Mouse (Mus musculus) hindbrain, postnatal 0 days (tissue): ENCODE measurements at regions not wholly inside any gene's neighbourhood (a gene's known extent, or its start where the extent isn't known, plus 50 kb on each side); places are given as distances from the start of the nearest gene placed in this dataset.
A peak's percentile ranks its signal among the peaks of the same experiment; 100 is the strongest.

Experiments used
- ATAC-seq: fragments of 200-750 bp; cut with Nextera tagmentation; 2 replicates; pipeline ENCODE4 v1.8.0; 2017; ENCODE audit warnings: mild to moderate bottlenecking, moderate TSS enrichment, moderate library complexity
- DNase-seq: peaks from one replicate; pipeline ENCODE4 v3.0.0-alpha.2; 2015; ENCODE audit warnings: low spot score
- H3K27ac ChIP-seq: fragments of 300-500 bp; sonication (generic); 2 replicates; pipeline ENCODE4 v1.5.1; 2014; ENCODE audit warnings: mild to moderate bottlenecking
- H3K27me3 ChIP-seq: fragments of 300-500 bp; sonication (generic); 2 replicates; pipeline ENCODE4 v1.6.1; 2014; ENCODE audit warnings: low read length, mixed read lengths; ENCODE audit not compliant: insufficient read depth
- H3K36me3 ChIP-seq: fragments of 300-500 bp; sonication (generic); 2 replicates; pipeline ENCODE4 v1.6.1; 2014; ENCODE audit warnings: low read length, mixed read lengths; ENCODE audit not compliant: insufficient read depth
- H3K4me1 ChIP-seq: fragments of 300-500 bp; sonication (generic); 2 replicates; pipeline ENCODE4 v1.6.1; 2014; ENCODE audit warnings: antibody characterized with exemption, low read length, mixed read lengths; ENCODE audit not compliant: insufficient read depth
- H3K4me2 ChIP-seq: fragments of 300-500 bp; sonication (generic); 2 replicates; pipeline ENCODE4 v1.6.1; 2014; ENCODE audit warnings: low read depth, mild to moderate bottlenecking, low read length, moderate library complexity, mixed read lengths
- H3K4me3 ChIP-seq: fragments of 300-500 bp; sonication (generic); 2 replicates; pipeline ENCODE4 v1.5.1; 2014; ENCODE audit warnings: low read length
- H3K9ac ChIP-seq: fragments of 300-500 bp; sonication (generic); replicated peaks from 2 replicates; pipeline ENCODE4 v1.6.1; 2014; ENCODE audit warnings: mild to moderate bottlenecking, low read length, moderate library complexity, mixed read lengths
- H3K9me3 ChIP-seq: fragments of 300-500 bp; sonication (generic); 2 replicates; pipeline ENCODE4 v1.6.1; 2016; ENCODE audit warnings: low read length, mixed read lengths
- CTCF ChIP-seq: IDR thresholded peaks from 2 replicates; pipeline ENCODE4 v1.5.1; 2016; ENCODE audit warnings: antibody characterized with exemption, control low read depth, low read depth
- WGBS: fragments of 180-500 bp; shearing (Covaris S2); extraction: QIAGEN DNeasy Blood & Tissue Kit; methylation state at CpG from one replicate; pipeline ENCODE4 v1.1.7; 2014; 5-methylcytosine and 5-hydroxymethylcytosine counted together

GRCm38 (mm10) chr13:59908786-59909185 lies 85.8 kb upstream of the Tut7 start:
- H3K4me2 ChIP-seq: no peak overlapping the region
- no peaks in the 10 kb centered on the region for H3K9me3 ChIP-seq
- H3K27ac ChIP-seq: no peak overlapping the region
- 88% methylated on average over 4 of the region's 4 CpGs for WGBS
- H3K4me3 ChIP-seq: no peak overlapping the region
- H3K9ac ChIP-seq: no peak overlapping the region
- no peak for TF ChIP-seq CTCF
- DNase-seq (no peak), ATAC-seq (no peak)
- no peaks in the 10 kb centered on the region for H3K36me3 ChIP-seq
- peaks cover 7% of the 10 kb centered on the region for H3K4me1 ChIP-seq
- no peaks in the 10 kb centered on the region for H3K27me3 ChIP-seq

DNA sequence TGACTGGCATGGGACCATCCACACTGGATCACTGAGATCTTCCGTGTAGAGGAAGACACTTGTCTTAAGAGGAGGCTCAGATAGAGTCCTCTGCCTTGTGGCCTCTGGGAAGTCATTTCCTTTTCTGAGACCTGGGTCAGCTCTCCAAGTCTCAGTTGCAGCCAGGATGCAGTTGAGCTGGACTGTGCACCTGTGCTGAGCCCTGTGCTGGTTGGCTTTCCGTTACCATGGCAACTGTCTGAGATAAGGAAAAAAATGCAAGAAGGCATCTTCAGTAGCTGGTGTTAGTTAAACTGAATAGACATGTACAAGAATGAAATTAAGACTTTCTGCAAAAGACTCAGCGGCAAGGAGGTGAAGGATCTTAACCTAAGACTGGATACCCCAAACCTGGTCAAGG lies 82.5 kb upstream of the Tut7 start:
- peak; percentile 67 for DNase-seq
- Histone ChIP-seq H3K4me2 (no peak overlapping the region), H3K4me1 (peaks cover 2% of the 10 kb centered on the region), H3K9me3 (no peaks in the 10 kb centered on the region), H3K27me3 (no peaks in the 10 kb centered on the region), H3K4me3 (no peak overlapping the region), H3K9ac (no peak overlapping the region), H3K27ac (no peak overlapping the region), H3K36me3 (no peaks in the 10 kb centered on the region)
- peak; percentile 74 for ATAC-seq
- WGBS: 57% methylated on average over 3 of the region's 3 CpGs
- TF ChIP-seq CTCF: no peak

DNA sequence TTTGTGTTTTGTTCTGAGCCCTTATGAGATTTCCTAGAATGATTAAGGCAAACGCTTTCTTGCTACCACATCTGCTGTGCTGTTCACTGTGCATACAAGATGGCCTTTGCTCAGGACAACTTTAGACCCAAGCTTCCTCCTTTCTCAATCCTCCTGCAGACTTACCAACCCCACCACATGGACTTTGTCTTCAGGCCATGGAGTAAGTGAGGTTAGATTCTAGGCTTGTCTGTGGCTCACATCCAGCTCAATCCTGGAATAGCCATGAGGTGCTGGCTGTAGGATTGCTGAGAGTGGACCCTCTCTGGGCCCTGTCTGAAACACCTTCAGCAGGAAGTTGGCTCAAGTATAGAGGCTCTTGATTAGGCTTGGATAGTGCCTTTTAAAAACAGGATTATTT lies 81.5 kb upstream of the Tut7 start:
- Histone ChIP-seq H3K27ac (no peak overlapping the region), H3K4me1 (no peaks in the 10 kb centered on the region; the same call in 1 of the 2 replicates), H3K9me3 (no peaks in the 10 kb centered on the region), H3K36me3 (no peaks in the 10 kb centered on the region), H3K4me3 (no peak overlapping the region), H3K27me3 (no peaks in the 10 kb centered on the region), H3K9ac (no peak overlapping the region), H3K4me2 (no peak overlapping the region)
- ATAC-seq: no peak
- TF ChIP-seq CTCF: no peak
- WGBS: 84% methylated on average over 1 of the region's 1 CpGs
- DNase-seq: no peak

GRCm38 (mm10) chr13:59899521-59899920 lies 76.6 kb upstream of the Tut7 start:
- no peaks in the 10 kb centered on the region for H3K9me3 ChIP-seq
- no peak overlapping the region for H3K27ac ChIP-seq
- H3K4me2 ChIP-seq: no peak overlapping the region
- ATAC-seq (no peak), DNase-seq (no peak)
- no peaks in the 10 kb centered on the region for H3K36me3 ChIP-seq
- H3K9ac ChIP-seq: no peak overlapping the region
- no peaks in the 10 kb centered on the region for H3K27me3 ChIP-seq
- no peaks in the 10 kb centered on the region for H3K4me1 ChIP-seq
- no peak for TF ChIP-seq CTCF
- no peak overlapping the region for H3K4me3 ChIP-seq
- WGBS: 68% methylated on average over 7 of the region's 7 CpGs

GRCm38 (mm10) chr13:59895754-59896153 lies 72.8 kb upstream of the Tut7 start:
- no peak for DNase-seq
- no peak overlapping the region for H3K4me3 ChIP-seq
- H3K4me2 ChIP-seq: no peak overlapping the region
- ATAC-seq: no peak
- H3K36me3 ChIP-seq: no peaks in the 10 kb centered on the region
- no peaks in the 10 kb centered on the region for H3K4me1 ChIP-seq
- 86% methylated on average over 2 of the region's 2 CpGs for WGBS
- no peak overlapping the region for H3K9ac ChIP-seq
- no peak overlapping the region for H3K27ac ChIP-seq
- H3K9me3 ChIP-seq: no peaks in the 10 kb centered on the region
- no peaks in the 10 kb centered on the region for H3K27me3 ChIP-seq
- no peak for TF ChIP-seq CTCF

GRCm38 (mm10) chr13:59894094-59894493 lies 71.1 kb upstream of the Tut7 start:
- ATAC-seq (no peak), DNase-seq (no peak)
- no peak overlapping the region for H3K4me2 ChIP-seq
- WGBS: 52% methylated on average over 5 of the region's 5 CpGs
- no peak overlapping the region for H3K27ac ChIP-seq
- no peaks in the 10 kb centered on the region for H3K9me3 ChIP-seq
- H3K36me3 ChIP-seq: no peaks in the 10 kb centered on the region
- H3K27me3 ChIP-seq: no peaks in the 10 kb centered on the region
- no peak for TF ChIP-seq CTCF
- no peak overlapping the region for H3K4me3 ChIP-seq
- peaks cover 7% of the 10 kb centered on the region; the same call in 1 of the 2 replicates for H3K4me1 ChIP-seq
- no peak overlapping the region for H3K9ac ChIP-seq

GRCm38 (mm10) chr13:59892961-59893360 lies 70.0 kb upstream of the Tut7 start:
- peak; percentile 15; the same call in 1 of the 2 replicates for TF ChIP-seq CTCF
- H3K9me3 ChIP-seq: no peaks in the 10 kb centered on the region
- no peaks in the 10 kb centered on the region for H3K36me3 ChIP-seq
- 61% methylated on average over 8 of the region's 8 CpGs for WGBS
- peaks cover 7% of the 10 kb centered on the region; the same call in 1 of the 2 replicates for H3K4me1 ChIP-seq
- no peak for DNase-seq
- no peak for ATAC-seq
- H3K4me3 ChIP-seq: no peak overlapping the region
- no peaks in the 10 kb centered on the region for H3K27me3 ChIP-seq
- no peak overlapping the region for H3K9ac ChIP-seq
- no peak overlapping the region for H3K4me2 ChIP-seq
- H3K27ac ChIP-seq: no peak overlapping the region
